Mouse (Mus musculus): ENCODE results near the gene Esm1.

- TF ChIP-seq CTCF (IDR thresholded peaks at IDR 0.05; ENCODE audit: low read depth, low read length) (no peak), TAL1 (conservative IDR thresholded peaks at IDR 0.05; ENCODE audit: low read depth, low read length) (no peak)
Measured at GRCm38 (mm10) chr13:113224105-113224504, 14.6 kb downstream of the Esm1 start.
